Mouse (Mus musculus) sigmoid colon, adult 10 weeks (tissue): ENCODE data around the gene Mosmo. TPM values are rescaled to one million over a fixed set of nuclear protein-coding genes. Genes with fewer than 3 reads are reported as not detected.

Source experiments
- polyA plus RNA-seq: library from polyadenylated mRNA; stranded (reverse); fragments of 350-450 nt; fragmentation: Illumina TruSeq; extraction: RNeasy Lipid Tissue Mini Kit (QIAGEN cat#74804); gene quantifications from one replicate; pipeline ENCODE4 v1.2.3, GENCODE M21; 2014; ENCODE audit warnings: low read depth, low replicate concordance

Gene Mosmo
- polyA plus RNA-seq = 36.7 TPM

DNA sequence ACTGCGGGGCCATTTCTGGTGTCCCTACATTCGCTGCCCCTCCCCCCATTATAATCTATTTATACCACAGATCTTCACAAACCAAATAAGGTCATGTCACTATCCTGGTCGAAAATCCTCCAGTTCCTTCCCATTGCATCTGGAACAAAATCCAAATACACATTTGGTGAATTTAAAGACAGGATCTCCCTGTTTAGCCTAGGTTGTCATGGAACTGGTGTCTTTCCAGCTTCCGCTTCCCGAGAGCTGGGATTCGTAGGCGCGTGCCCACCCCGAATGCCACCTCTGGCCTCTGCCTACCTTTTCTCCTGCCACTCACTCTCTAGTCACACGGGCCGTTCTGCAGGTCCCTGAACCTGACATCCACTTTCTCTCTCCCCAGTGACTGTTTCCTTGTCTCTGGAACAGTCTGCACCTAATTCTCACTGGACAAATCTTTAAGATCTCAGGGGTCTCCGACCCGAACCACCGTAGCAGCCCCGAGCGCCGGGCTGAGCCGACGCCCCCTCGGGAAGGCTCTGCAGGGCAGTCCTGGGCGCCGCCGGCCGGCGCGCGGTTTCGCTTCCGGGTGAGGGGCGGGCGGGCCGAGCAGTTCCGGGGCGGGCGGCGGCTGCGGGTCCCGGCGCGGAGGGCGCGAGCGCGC is at the start of gene Mosmo:
TSS of gene Mosmo (plus strand) at position 618 of the 643 bp plus-strand sequence.

DNA sequence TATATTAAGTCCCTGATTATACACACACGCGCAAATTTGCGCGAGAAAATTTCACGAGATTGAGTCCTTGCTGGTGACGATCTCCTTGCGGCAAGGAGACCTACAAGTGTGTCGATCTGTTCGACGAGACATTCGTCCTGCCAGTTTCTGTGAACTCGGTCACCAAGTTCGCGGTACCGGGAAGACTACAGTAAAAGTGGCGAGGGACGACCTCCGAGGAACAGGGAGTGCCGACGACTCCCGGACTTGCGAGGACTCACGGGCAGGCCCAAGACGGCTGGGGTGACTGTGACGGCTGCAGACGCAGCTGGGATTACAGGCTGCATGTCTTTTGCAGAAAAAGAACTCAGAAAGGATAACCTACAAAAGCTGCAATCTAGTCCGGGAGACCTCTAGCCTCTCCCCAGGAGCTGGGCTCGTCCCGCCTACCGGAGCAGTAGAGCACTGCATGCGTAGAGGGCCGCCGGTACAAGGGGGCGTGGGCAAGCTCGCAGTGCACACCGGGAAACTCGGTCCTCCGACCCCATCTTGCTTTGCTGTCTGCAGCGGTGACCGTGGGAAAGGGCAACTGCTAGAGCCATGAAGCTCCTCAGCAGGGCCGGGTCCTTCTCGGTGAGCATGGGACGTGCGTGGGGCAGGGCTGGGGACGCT is 42.6 kb upstream of the Mosmo start, which contains the start of gene Uqcrc2:
TSS of gene Uqcrc2 (plus strand) at position 466 of the 651 bp plus-strand sequence.

DNA sequence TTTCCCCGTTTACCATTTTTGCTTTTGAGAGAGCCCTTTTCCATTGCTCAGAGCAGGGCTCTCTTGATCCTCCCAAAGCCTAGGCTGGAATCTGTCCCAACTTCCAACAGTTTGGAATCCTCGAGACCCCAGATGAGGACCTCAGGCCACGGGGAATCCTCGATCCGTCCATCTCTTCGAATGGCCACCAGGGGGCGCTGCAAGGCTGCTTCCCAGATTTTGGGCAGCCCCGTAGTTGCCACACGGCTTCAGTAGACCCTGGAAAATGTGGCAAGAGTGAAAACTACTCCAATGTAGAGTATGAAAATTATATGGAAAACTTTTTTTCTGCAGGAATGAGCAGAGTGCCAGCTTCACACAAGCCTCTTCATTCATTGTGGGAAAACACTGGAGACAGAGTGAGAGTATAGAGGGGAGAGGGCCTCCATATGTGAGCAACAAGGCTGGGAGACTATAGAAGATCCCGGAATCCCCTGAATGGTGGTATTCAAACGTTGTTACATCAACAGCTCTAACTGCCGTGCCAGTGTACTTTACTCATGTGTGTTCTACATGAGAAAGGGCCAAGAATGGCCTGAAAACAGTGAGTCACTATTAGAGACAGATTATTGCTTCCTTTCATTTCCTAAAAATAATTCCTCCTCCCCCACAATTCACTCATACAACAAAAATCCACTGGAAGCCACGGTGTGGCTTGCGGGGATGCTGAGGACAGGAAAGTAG is 7.1 kb upstream of the Mosmo start, which contains the start of gene Pdzd9:
TSS of gene Pdzd9 (minus strand) at position 191 of the 723 bp plus-strand sequence.

DNA sequence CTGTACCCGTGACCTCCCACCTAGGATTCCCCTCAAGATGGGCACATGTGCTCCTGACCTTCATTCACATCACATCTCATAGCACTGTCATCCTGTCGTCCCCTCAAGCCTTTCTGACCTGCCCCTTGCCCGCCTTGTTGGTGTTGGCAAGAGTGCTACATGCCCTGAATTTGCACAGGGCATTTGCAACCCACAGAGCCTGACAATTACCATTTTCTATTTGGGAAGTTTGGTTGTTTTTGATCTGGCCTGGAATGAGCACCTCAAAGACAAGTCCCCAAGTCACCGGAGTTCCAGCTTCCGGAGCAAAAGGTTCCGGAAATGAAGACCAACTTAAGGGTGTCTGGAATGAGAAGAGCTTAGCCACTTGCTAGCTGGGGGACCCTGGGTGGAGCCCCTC is 61.6 kb downstream of the Mosmo start, which contains the start of gene Vwa3a:
TSS of gene Vwa3a (plus strand) at position 301 of the 400 bp plus-strand sequence.

Other genes starting within 250 kb of the Mosmo start
- 690 TPM for gene Uqcrc2, start 42.4 kb upstream of the Mosmo start, polyA plus RNA-seq
- gene Pdzd9, start 7.3 kb upstream of the Mosmo start, polyA plus RNA-seq = not detected
- 0.13 TPM for gene Vwa3a, start 61.7 kb downstream of the Mosmo start, polyA plus RNA-seq
- not detected for gene Gm5737, start 134.7 kb downstream of the Mosmo start, polyA plus RNA-seq
- 18.6 TPM for gene Eef2k, start 165.2 kb downstream of the Mosmo start, polyA plus RNA-seq
- gene Polr3e, start 240.1 kb downstream of the Mosmo start, polyA plus RNA-seq = 10.9 TPM